In the genomic region with DNA sequence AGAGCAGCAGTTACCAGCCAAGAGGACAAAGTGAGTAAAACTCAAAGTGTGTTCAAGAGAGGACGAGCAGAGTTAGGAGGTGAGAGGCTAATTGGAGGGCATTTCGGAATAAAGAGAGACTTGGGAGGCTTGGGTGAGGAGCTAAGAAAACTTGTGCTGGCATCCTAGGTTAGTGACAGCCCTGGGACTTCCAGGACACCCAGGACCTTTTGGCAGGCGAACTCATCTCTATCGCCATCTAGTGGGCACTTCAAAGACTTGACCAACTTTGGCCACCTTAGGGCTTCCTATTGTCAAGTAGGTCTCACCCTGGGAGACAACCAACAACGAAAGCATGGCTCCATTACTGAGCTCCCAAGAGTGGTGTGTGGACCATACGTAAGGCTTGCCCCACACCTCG, we compare ENCODE assay signal across 9 mouse cellular contexts. TPM values are rescaled to one million over a fixed set of nuclear protein-coding genes. Genes with fewer than 3 reads are reported as not detected.
A peak's percentile ranks its signal among the peaks of the same experiment; 100 is the strongest.
DNase-seq lines count a peak whose midpoint lies in the region; ATAC-seq and TF ChIP-seq lines count a peak whose summit lies in the region.
"Had no signal": no experiment of that assay in that cellular context is flagged by ENCODE, and none has a peak within 500 bp of the region (broad histone marks: within the 10 kb centered on the region; RNA-seq: fewer than 3 reads in every experiment).

No protein-coding gene starts in this region.

- no peak overlapping the region for H3K4me3 ChIP-seq in gastrocnemius, adult 2 months
- H3K4me3 ChIP-seq: limb, embryonic 15.5 days had no signal

- peak; percentile 58 for DNase-seq in gastrocnemius, adult 2 months
- DNase-seq in gastrocnemius, postnatal 25 days = no peak
- peak; percentile 46 for DNase-seq in urinary bladder, postnatal 14 days (ENCODE audit: low spot score)
- no peak for DNase-seq in urinary bladder, postnatal 4 days (ENCODE audit: low spot score in 2 of 2)
- DNase-seq in cerebellum, postnatal 10 days = peak; percentile 68 to 80
- DNase-seq in induced T-regulatory cell, adult 2 months (ENCODE audit: low read depth) = peak; percentile 78
- DNase-seq in testis, postnatal 10 days (ENCODE audit: low spot score) = no peak

- peak; percentile 76 for TF ChIP-seq CTCF in gastrocnemius, adult 2 months (IDR thresholded peaks at IDR 0.05)

- ATAC-seq in megakaryocyte, adult 5-6 weeks (ENCODE audit: poor library complexity, severe bottlenecking) = peak; percentile 38

- peak overlapping the region; percentile 17; the same call in 1 of the 2 replicates for H3K27ac ChIP-seq in gastrocnemius, adult 2 months
- H3K27ac ChIP-seq: limb, embryonic 15.5 days had no signal

- intact Hi-C loops in gastrocnemius, adult 2 months (cut with DNase I) = no loop called here

RNA-seq across cellular contexts. Expression of a gene that starts 28.8 kb away (rescaled TPM):
- total RNA-seq in gastrocnemius, adult 2 months (2021) = 1 to 10 TPM; 1.5 to 2.1 TPM
- 1 to 10 TPM; 2.5 to 2.6 TPM for total RNA-seq in gastrocnemius, postnatal 25 days (2021)
- 0.18 and 1.3 TPM in 2 replicates for total RNA-seq in megakaryocyte, adult 5-6 weeks (2015)
- total RNA-seq in megakaryocyte, adult 5-6 weeks (2017) = 0.28 and 0.55 TPM in 2 replicates

RNA-seq across cellular contexts. Expression of a gene that starts 29.4 kb away (rescaled TPM):
- total RNA-seq in gastrocnemius, adult 2 months (2021) = not detected
- not detected for total RNA-seq in gastrocnemius, postnatal 25 days (2021)
- total RNA-seq in megakaryocyte, adult 5-6 weeks (2015) = not detected in 2 replicates
- total RNA-seq in megakaryocyte, adult 5-6 weeks (2017) = not detected in 2 replicates

RNA-seq across cellular contexts. Expression of a gene that starts 34.0 kb away (rescaled TPM):
- 1 to 10 TPM; 2.6 to 4.8 TPM for total RNA-seq in gastrocnemius, adult 2 months (2021)
- total RNA-seq in gastrocnemius, postnatal 25 days (2021) = 1 to 10 TPM; 3.8 to 4.3 TPM
- total RNA-seq in megakaryocyte, adult 5-6 weeks (2015) = 5.9 and 8.6 TPM in 2 replicates
- 4.4 and 5.2 TPM in 2 replicates for total RNA-seq in megakaryocyte, adult 5-6 weeks (2017)

RNA-seq across cellular contexts. Expression of a gene that starts 38.8 kb away (rescaled TPM):
- total RNA-seq in gastrocnemius, adult 2 months (2021) = 100 to 1,000 TPM; 108 to 137 TPM
- 100 to 1,000 TPM; 104 to 105 TPM for total RNA-seq in gastrocnemius, postnatal 25 days (2021)
- 36.2 and 39.1 TPM in 2 replicates for total RNA-seq in megakaryocyte, adult 5-6 weeks (2015)
- 29.8 and 35.7 TPM in 2 replicates for total RNA-seq in megakaryocyte, adult 5-6 weeks (2017)

RNA-seq across cellular contexts. Expression of a gene that starts 47.7 kb away (rescaled TPM):
- total RNA-seq in gastrocnemius, adult 2 months (2021) = 10 to 100 TPM; 41.3 to 42.6 TPM
- total RNA-seq in gastrocnemius, postnatal 25 days (2021) = 10 to 100 TPM; 30.0 to 30.1 TPM
- 72.1 and 87.3 TPM in 2 replicates for total RNA-seq in megakaryocyte, adult 5-6 weeks (2015)
- 69.6 and 110 TPM in 2 replicates for total RNA-seq in megakaryocyte, adult 5-6 weeks (2017)

Comparison
In these comparisons a context has a peak if more than half of its experiments do, and no peak if none do; other contexts are left out.
1. DNase-seq: peak in gastrocnemius, adult 2 months (single experiment), urinary bladder, postnatal 14 days (single experiment), cerebellum, postnatal 10 days (2 of 2) and induced T-regulatory cell, adult 2 months (single experiment); none in gastrocnemius, postnatal 25 days (single experiment), urinary bladder, postnatal 4 days (0 of 2) and testis, postnatal 10 days (single experiment).